Mouse (Mus musculus) MEL (cell line): ENCODE measurements around the gene Stk11ip. TPM values are rescaled to one million over a fixed set of nuclear protein-coding genes. Genes with fewer than 3 reads are reported as not detected.

Experiments
- DNase-seq: peaks from one replicate; pipeline ENCODE4 v3.0.0; 2011; ENCODE audit warnings: low read depth, low spot score
- H3K27ac ChIP-seq: 2 replicates; pipeline ENCODE4 v1.5.1; 2012; ENCODE audit warnings: low read depth, mild to moderate bottlenecking, control low read depth, low read length, moderate library complexity; ENCODE audit not compliant: control insufficient read depth
- H3K27me3 ChIP-seq, 2 experiments: fragments of 150-350 bp in 1 of 2; sonication (generic) in 1 of 2; 2 replicates each; pipeline ENCODE4 v1.6.1; 2012; ENCODE audit warnings: low read length in 2 of 2, mild to moderate bottlenecking in 2 of 2, improper control_type of control experiment in 1 of 2, moderate library complexity in 1 of 2; ENCODE audit not compliant: insufficient read depth in 2 of 2, control insufficient read depth in 1 of 2
- H3K36me3 ChIP-seq, 2 experiments: 2 replicates each; pipeline ENCODE4 v1.6.1; 2012 to 2014; ENCODE audit warnings: low read length in 2 of 2, improper control_type of control experiment in 1 of 2, inconsistent platforms in 1 of 2, mild to moderate bottlenecking in 1 of 2; ENCODE audit not compliant: insufficient read depth in 2 of 2, control insufficient read depth in 1 of 2
- H3K4me1 ChIP-seq, 2 experiments: fragments of 150-350 bp in 1 of 2; sonication (generic) in 1 of 2; 2 replicates each; pipeline ENCODE4 v1.6.1; 2012; ENCODE audit warnings: low read length in 2 of 2, improper control_type of control experiment in 1 of 2, mild to moderate bottlenecking in 1 of 2; ENCODE audit not compliant: insufficient read depth in 2 of 2, control insufficient read depth in 1 of 2
- H3K4me3 ChIP-seq, 2 experiments: fragments of 150-350 bp in 1 of 2; sonication (generic) in 1 of 2; 2 replicates each; pipeline ENCODE4 v1.5.1; 2012; ENCODE audit warnings: low read depth in 2 of 2, low read length in 2 of 2, mild to moderate bottlenecking in 2 of 2, moderate library complexity in 2 of 2, control low read depth in 1 of 2, improper control_type of control experiment in 1 of 2; ENCODE audit not compliant: control insufficient read depth in 1 of 2, insufficient read depth in 1 of 2
- H3K79me2 ChIP-seq: 2 replicates; pipeline ENCODE4 v1.6.1; 2012; ENCODE audit warnings: mild to moderate bottlenecking, low read length, moderate library complexity; ENCODE audit not compliant: control insufficient read depth, poor library complexity, insufficient read depth
- H3K9ac ChIP-seq: 2 replicates; pipeline ENCODE4 v1.6.1; 2012; ENCODE audit warnings: low read depth, mild to moderate bottlenecking, control low read depth, low read length, moderate library complexity; ENCODE audit not compliant: control insufficient read depth, poor library complexity, severe bottlenecking
- H3K9me3 ChIP-seq: fragments of 150-350 bp; sonication (generic); replicated peaks from 2 replicates; pipeline ENCODE4 v1.6.1; 2012; ENCODE audit warnings: mild to moderate bottlenecking, low read length, improper control_type of control experiment, moderate library complexity; ENCODE audit not compliant: insufficient read depth
- CHD1 ChIP-seq: IDR thresholded peaks from 2 replicates; pipeline ENCODE4 v1.6.1; 2012; ENCODE audit warnings: low read depth, mild to moderate bottlenecking, inconsistent platforms, low read length, improper control_type of control experiment
- GABPA ChIP-seq: IDR thresholded peaks from 2 replicates; pipeline ENCODE4 v1.6.1; 2012; ENCODE audit warnings: low read depth, mild to moderate bottlenecking, inconsistent platforms, low read length, improper control_type of control experiment, moderate library complexity
- GATA1 ChIP-seq: IDR thresholded peaks from 2 replicates; pipeline ENCODE4 v1.6.1; 2011; ENCODE audit warnings: low read depth, low read length, improper control_type of control experiment
- HCFC1 ChIP-seq: IDR thresholded peaks from 2 replicates; pipeline ENCODE4 v1.6.1; 2012; ENCODE audit warnings: low read depth, mild to moderate bottlenecking, inconsistent platforms, low read length, improper control_type of control experiment, moderate library complexity
- KAT2A ChIP-seq: conservative IDR thresholded peaks from 2 replicates; pipeline ENCODE4 v1.6.1; 2012; ENCODE audit warnings: low read depth, low read length, improper control_type of control experiment, inconsistent platforms
- MAFK ChIP-seq: IDR thresholded peaks from 2 replicates; pipeline ENCODE4 v1.6.1; 2011; ENCODE audit warnings: low read depth, mild to moderate bottlenecking, low read length, improper control_type of control experiment, borderline replicate concordance
- MAX ChIP-seq: IDR thresholded peaks from 2 replicates; pipeline ENCODE4 v1.6.1; 2011; ENCODE audit warnings: low read length, improper control_type of control experiment
- MAZ ChIP-seq: IDR thresholded peaks from 2 replicates; pipeline ENCODE4 v1.6.1; 2012; ENCODE audit warnings: low read depth, mild to moderate bottlenecking, inconsistent platforms, low read length, improper control_type of control experiment
- MEF2A ChIP-seq: IDR thresholded peaks from 2 replicates; pipeline ENCODE4 v1.6.1; 2014; ENCODE audit warnings: low read depth, mild to moderate bottlenecking, inconsistent platforms, low read length, improper control_type of control experiment; ENCODE audit not compliant: poor library complexity, insufficient replicate concordance, severe bottlenecking; ENCODE audit errors: extremely low read depth
- MXI1 ChIP-seq: IDR thresholded peaks from 2 replicates; pipeline ENCODE4 v1.6.1; 2011; ENCODE audit warnings: mild to moderate bottlenecking, low read depth, low read length, improper control_type of control experiment
- MYC ChIP-seq: IDR thresholded peaks from 2 replicates; pipeline ENCODE4 v1.6.1; 2011; ENCODE audit warnings: low read depth, mild to moderate bottlenecking, low read length, improper control_type of control experiment, moderate library complexity
- NELFE ChIP-seq: IDR thresholded peaks from 2 replicates; pipeline ENCODE4 v1.6.1; 2011; ENCODE audit warnings: low read depth, low read length, improper control_type of control experiment
- POLR2A ChIP-seq, 2 experiments: IDR thresholded peaks; 2 replicates each; pipeline ENCODE4 v1.6.1; 2011 to 2012; ENCODE audit warnings: low read length in 2 of 2, mild to moderate bottlenecking in 2 of 2, control low read depth in 1 of 2, improper control_type of control experiment in 1 of 2, low read depth in 1 of 2, moderate library complexity in 1 of 2; ENCODE audit not compliant: control insufficient read depth in 1 of 2, insufficient read depth in 1 of 2, poor library complexity in 1 of 2
- POLR2AphosphoS5 ChIP-seq: IDR thresholded peaks from 2 replicates; pipeline ENCODE4 v1.6.1; 2012; ENCODE audit warnings: low read depth, borderline replicate concordance, mild to moderate bottlenecking, inconsistent platforms, low read length, moderate library complexity, mixed read lengths
- SMC3 ChIP-seq: IDR thresholded peaks from 2 replicates; pipeline ENCODE4 v1.6.1; 2011; ENCODE audit warnings: low read depth, low read length, improper control_type of control experiment
- TBP ChIP-seq: IDR thresholded peaks from 2 replicates; pipeline ENCODE4 v1.8.0; 2011; ENCODE audit warnings: low read depth, low read length, improper control_type of control experiment
- UBTF ChIP-seq: IDR thresholded peaks from 2 replicates; pipeline ENCODE4 v1.6.1; 2012; ENCODE audit warnings: low read depth, mild to moderate bottlenecking, inconsistent platforms, low read length, improper control_type of control experiment, moderate library complexity, borderline replicate concordance; ENCODE audit not compliant: insufficient read depth
- USF2 ChIP-seq, 2 experiments: IDR thresholded peaks; 2 replicates each; pipeline ENCODE4 v1.6.1; 2011 to 2012; ENCODE audit warnings: improper control_type of control experiment in 2 of 2, low read length in 2 of 2, borderline replicate concordance in 1 of 2, inconsistent platforms in 1 of 2, low read depth in 1 of 2, mild to moderate bottlenecking in 1 of 2; ENCODE audit not compliant: insufficient read depth in 1 of 2
- ZC3H11A ChIP-seq: IDR thresholded peaks from 2 replicates; pipeline ENCODE4 v1.6.1; 2012; ENCODE audit warnings: low read depth, mild to moderate bottlenecking, inconsistent platforms, low read length, improper control_type of control experiment
- ZKSCAN1 ChIP-seq: IDR thresholded peaks from 2 replicates; pipeline ENCODE4 v1.6.1; 2012; ENCODE audit warnings: low read depth, mild to moderate bottlenecking, inconsistent platforms, low read length, improper control_type of control experiment, moderate library complexity
- ZMIZ1 ChIP-seq: IDR thresholded peaks from 2 replicates; pipeline ENCODE4 v1.6.1; 2012; ENCODE audit warnings: low read depth, mild to moderate bottlenecking, inconsistent platforms, low read length, improper control_type of control experiment, moderate library complexity
- polyA plus RNA-seq, 2 experiments: library from polyadenylated mRNA; stranded (reverse) in 1 of 2; unstranded in 1 of 2; fragments of >175 nt in 1 of 2; fragments of >200 nt in 1 of 2; gene quantifications; 2 replicates each; pipeline versions ENCODE4 v1.2.1 to v1.2.4; 2012; ENCODE audit warnings: low replicate concordance in 2 of 2, low read depth in 1 of 2; ENCODE audit not compliant: insufficient read length in 2 of 2, insufficient read depth in 1 of 2, missing spikeins in 1 of 2
- total RNA-seq: library from RNA; depleted of rRNA; stranded (reverse); fragments of 300-350 nt; gene quantifications from 2 replicates; pipeline ENCODE4 v1.2.3, GENCODE M21; 2012

The Stk11ip gene
- total and polyA plus RNA-seq, 3 experiments = 10.2 to 29.4 TPM; not detected in 1

- TF ChIP-seq NELFE (no peak), ZKSCAN1 (no peak), ZC3H11A (no peak), POLR2AphosphoS5 (no peak), USF2 (IDR thresholded peaks at IDR 0.05; ENCODE audit: borderline replicate concordance in 1 of 2, insufficient read depth in 1 of 2, low read depth in 1 of 2, low read length in 2 of 2) (no peak), SMC3 (no peak), MEF2A (no peak)
- H3K9ac ChIP-seq = no peak within 1 kb of the TSS
- no peaks in the 10 kb centered on the region for H3K36me3 ChIP-seq
- H3K4me1 ChIP-seq = no peaks in the 10 kb centered on the region
- no peak within 1 kb of the TSS for H3K27ac ChIP-seq
- no peaks in the 10 kb centered on the region for H3K27me3 ChIP-seq
- no peaks in the 10 kb centered on the region for H3K9me3 ChIP-seq
- DNase-seq = no peak
- H3K4me3 ChIP-seq = no peak within 1 kb of the TSS
- H3K79me2 ChIP-seq = no peaks in the 10 kb centered on the region
Observed at GRCm38 (mm10) chr1:75507006-75507405, 14.3 kb upstream of the Stk11ip start, which contains the start of gene Inha. Gene Inha (plus strand): TSS chr1:75507077.

GRCm38 (mm10) chr1:75509586-75509985 lies 11.7 kb upstream of the Stk11ip start:
- H3K27ac ChIP-seq = no peak overlapping the region
- H3K79me2 ChIP-seq = no peaks in the 10 kb centered on the region
- no peaks in the 10 kb centered on the region for H3K4me1 ChIP-seq
- H3K4me3 ChIP-seq = no peak overlapping the region
- no peaks in the 10 kb centered on the region for H3K9me3 ChIP-seq
- no peaks in the 10 kb centered on the region for H3K36me3 ChIP-seq
- no peak for TF ChIP-seq MAFK
- no peak for TF ChIP-seq MXI1
- TF ChIP-seq GABPA = no peak
- no peak for TF ChIP-seq ZC3H11A
- no peak for TF ChIP-seq USF2 (IDR thresholded peaks at IDR 0.05; ENCODE audit: borderline replicate concordance in 1 of 2, insufficient read depth in 1 of 2, low read depth in 1 of 2, low read length in 2 of 2)
- TF ChIP-seq KAT2A = no peak
- TF ChIP-seq MAZ = no peak
- TF ChIP-seq POLR2A (IDR thresholded peaks at IDR 0.05; ENCODE audit: control insufficient read depth in 1 of 2, insufficient read depth in 1 of 2, low read depth in 1 of 2, low read length in 2 of 2, poor library complexity in 1 of 2) = no peak
- TF ChIP-seq CHD1 = no peak
- no peak for TF ChIP-seq TBP
- TF ChIP-seq MAX = no peak
- TF ChIP-seq ZMIZ1 = no peak
- no peak for TF ChIP-seq UBTF
- TF ChIP-seq HCFC1 = no peak
- TF ChIP-seq GATA1 = no peak
- TF ChIP-seq MYC = no peak
- no peak overlapping the region for H3K9ac ChIP-seq
- peaks cover 0 to 3% of the 10 kb centered on the region in 2 experiments; a peak in 1 of 4 replicates for H3K27me3 ChIP-seq
- DNase-seq = no peak
